Mouse (Mus musculus): ENCODE results near the gene Mfsd11.
"Not testable (repeated sequence)": the region's sequence is repeated elsewhere in the genome, so short reads cannot be mapped to it uniquely, and the experiment has no call there.

Gene Mfsd11

DNA sequence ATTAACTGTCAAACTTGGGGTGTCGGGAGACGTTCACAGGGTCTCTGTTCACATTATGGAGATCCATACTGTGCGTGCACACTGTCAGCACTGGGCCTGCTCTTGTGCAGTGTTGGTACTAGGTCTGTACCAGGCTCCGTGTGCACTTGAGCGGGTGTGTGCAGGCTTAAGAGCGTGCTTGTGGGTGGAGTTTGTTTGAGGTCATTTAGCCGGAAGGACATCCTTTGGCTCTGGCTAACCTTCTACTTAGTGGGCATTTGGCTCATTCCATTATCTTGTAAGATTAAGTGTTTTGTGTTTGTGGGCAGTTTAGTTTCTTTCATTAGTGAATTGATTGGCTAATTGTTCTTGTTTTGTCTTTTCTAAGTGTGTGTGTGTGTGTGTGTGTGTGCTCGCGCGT lies 30.2 kb downstream of the Mfsd11 start:
- DNase-seq (ENCODE audit: low spot score in 2 of 2): no peak

DNA sequence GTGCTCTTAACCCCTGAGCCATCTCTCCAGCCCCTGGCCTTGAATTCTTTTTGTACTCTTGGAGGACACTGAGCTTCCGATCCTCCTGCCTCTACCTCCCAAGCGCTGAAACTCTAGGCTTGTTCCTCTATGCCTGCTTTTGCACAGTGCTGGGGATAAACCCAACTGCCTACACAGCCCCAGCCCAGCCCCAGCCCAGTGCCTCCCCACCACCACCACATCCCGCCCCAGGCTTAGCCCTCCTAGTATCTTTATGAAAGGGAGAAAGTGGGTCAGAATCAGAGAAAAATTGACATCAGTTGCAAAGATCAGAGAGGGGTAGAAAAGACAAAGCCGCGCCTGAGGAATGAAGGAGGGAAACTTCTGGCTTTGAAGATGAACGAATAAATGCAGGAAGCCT lies 31.8 kb downstream of the Mfsd11 start:
- no peak for DNase-seq (ENCODE audit: low spot score in 2 of 2)

DNA sequence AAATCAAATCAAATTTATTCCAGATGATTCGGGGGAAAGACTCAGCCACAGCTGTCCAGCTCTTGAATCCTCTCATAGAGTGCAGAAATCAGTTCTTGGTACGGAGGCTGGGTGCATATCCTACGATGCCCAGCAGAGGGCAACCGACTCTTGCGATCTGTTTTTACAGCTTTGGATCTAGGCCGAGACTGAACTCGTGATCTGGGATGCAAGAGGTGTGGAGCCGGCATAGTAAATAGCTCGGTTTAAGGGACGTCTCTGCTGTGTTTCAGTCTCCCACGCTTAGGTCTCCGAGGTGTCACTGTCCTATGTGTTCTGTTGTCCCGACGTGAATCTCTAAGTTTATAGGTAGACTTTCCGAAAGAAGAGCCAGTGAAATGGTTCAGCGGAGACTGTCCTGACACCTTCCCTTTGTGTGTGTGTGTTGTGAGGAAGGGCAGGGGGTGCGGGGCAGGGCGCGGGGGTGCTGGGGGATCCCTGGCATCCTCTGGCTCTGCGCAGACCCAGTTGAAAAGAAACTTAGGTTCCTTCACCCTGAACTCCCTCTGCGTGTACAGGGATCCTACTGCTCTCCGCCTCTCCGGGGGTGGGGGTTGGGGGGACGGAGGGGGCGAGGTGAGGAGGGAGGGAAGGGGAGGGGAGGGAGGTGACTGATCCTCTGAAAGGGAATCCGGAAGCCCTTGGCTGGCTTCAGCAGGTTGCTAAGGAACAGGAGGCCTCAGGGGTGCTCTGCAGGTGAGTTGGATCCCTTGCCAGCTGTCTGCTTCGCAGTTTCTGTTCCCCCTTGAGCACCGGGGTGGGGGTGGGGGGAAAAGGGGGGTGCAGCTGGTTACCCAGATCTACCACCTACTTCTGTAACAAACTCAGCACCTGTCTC lies 33.3 kb downstream of the Mfsd11 start:
- DNase-seq (ENCODE audit: low spot score in 2 of 2): peak; percentile 80 to 85

DNA sequence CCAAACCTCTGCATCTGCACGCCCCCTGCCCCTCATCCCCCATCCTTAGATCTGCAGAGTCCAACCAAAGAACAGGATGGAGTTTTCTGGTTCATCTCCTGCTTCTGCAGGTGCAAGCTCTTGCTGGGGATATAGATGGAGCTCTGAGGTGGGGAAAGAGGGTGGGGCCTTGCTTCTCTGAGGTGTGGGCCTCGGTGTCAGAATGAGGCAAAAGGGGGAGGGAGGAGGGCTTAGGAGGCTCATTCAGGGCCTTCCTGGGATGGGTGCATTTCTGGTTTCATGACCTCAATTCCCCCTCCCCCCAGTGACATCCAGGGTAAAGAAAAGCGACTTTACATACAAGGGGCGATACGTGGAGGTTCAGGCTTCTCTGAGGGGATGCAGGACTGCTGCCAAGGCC lies 34.9 kb downstream of the Mfsd11 start:
- no peak for DNase-seq (ENCODE audit: low spot score in 2 of 2)

DNA sequence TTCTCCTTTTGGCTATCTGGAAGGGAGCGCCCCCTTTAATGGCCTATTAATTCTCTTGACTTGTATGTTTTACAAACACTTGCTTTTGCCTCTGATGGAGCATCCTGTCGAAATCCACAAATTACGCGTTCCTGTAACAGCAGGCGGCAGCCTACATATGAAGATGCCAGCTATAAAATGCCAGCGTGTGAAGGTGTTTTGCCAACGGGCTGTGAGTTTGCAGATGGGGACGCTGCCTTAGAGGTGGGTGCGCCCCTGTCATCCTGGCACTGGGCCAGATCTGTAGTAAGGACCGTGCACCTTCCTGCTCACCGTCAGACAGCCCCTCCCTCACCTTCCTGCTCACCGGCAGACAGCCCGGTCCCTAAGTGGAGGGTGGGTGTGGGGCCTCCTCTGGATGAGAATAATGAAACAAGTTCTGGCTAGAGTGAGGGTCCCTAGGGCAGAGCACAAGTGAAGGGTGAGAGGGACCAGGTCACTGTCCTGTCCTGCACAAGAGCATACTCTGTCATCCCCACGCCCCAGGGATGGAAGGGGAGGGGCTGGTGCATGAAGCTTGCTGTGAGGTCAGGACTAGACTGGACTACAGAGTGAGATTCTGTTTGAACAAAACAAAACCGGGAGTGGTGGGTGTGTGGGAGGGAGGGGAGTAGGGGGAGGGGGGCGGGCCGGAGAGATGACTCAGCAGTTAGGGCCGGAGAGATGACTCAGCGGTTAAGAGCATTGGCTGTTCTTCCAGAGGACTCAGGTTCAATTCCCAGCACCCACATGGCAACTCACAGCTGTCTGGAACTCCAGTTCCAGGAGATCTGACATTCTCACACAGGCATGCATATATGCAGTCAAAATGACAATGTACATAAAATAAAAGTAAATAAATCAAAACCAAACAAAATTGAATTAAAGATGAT lies 41.5 kb downstream of the Mfsd11 start:
- DNase-seq (ENCODE audit: low spot score in 2 of 2): no peak

DNA sequence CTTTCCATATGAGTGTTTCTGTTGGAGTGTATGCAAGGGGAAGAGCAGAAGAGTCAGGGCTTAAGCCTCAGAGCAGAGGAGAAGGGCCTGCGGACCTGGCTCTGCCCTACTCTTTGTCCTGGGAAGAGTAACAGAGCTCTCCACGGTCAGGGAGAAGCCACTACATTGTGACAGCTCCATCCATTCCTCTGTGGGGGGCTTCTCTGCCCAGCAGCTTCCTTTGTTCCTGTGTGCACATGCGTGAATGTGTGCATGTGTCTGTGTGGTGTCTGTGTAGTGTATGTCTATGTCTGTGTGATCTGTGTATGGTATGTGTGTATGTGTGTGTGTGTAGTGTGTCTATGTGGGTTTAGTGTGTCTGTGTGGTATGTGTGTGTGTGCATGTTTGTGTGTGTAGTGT lies 43.2 kb downstream of the Mfsd11 start:
- DNase-seq (ENCODE audit: low spot score in 2 of 2): no peak

DNA sequence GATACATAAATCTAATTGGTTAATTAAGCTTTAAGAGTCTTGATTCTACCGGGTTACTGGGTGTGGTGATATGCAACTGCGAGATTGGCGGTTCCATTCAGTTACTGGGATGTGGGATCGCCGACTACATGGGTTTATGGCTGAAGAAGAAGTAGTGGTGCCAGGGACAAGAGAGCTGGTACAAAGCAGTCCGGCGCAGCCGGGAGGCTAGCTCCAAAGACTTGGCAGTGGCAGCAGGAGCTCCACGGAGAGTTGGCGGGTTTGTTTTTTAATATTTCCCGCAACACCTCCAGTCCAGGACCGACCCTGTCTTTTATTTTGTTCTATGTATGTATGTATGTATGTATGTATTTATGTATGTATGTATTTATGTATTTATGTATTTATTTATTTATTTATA lies 47.0 kb downstream of the Mfsd11 start:
- DNase-seq (ENCODE audit: low spot score in 2 of 2): no peak

DNA sequence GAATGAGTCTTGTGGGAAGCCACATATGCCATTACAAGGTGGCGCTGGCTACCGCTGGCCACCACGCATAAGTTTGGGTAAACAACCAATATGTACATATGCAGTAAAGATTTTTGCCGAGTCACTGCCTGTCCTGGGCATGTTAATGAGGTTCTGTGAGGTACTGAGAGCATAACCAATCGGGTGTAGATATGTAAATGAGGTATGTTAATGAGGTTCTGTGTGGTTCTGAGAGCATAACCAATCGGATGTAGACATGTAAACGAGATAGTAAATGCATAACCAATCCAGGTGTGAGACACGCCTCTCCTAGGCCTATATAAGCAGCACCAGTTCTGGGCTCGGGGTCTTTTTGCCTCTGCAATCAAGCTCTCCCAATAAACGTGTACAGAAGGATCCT lies 50.3 kb downstream of the Mfsd11 start:
- DNase-seq (ENCODE audit: low spot score in 2 of 2): not testable (repeated sequence)

DNA sequence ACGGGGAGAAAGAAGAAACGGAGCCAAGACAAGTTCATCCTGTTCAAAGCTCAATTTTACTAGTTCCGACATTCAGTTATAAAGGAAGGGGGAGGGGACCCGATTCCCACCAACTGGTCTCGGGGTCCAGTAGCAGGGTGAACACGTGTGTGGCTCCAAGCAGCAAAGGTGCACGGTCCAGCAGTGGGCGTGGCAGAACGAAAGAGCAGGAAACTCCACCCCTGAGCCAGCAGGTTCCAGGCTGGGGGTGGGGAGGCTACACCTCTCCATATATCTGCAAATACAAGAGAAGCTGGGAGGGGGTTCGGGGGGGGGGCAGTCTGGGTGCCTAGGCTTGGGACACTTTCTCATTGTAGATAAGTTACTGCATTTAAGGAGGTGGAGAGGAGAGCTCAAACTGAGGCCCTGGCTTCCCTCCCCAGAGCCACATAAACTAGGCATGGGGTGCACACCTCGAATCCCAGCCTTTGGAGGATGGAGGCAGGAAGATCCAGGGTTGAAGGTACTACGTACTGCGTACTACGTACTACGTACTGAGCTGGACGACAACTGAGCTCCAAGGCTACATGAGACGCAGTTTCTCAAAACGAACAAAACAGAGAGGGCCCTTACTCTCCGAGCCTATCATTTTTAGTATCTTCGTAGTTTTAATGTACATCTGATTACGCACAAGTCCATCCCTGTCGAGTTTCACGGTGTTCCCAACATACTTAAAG lies 53.7 kb downstream of the Mfsd11 start:
- no peak for DNase-seq (ENCODE audit: low spot score in 2 of 2)

DNA sequence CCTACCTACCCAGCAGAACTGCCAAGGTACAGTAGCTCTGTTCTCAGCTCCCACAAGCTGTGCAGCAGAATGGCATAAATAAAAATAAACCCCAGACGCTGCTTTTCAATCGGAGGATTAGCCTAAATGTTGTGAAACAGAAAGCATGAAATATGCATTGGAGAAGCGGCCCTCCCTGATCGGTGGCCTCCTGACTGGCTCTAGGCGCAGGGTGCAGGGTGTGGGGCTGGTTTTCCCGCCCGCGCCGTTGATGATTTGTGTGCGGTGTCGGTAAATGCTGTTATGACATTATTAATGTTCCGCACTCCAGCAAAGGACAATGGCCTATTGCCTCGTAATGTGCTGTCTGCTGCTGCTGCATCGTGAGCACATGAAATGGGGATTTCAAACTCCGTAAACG lies 61.3 kb downstream of the Mfsd11 start:
- DNase-seq (ENCODE audit: low spot score in 2 of 2): no peak

DNA sequence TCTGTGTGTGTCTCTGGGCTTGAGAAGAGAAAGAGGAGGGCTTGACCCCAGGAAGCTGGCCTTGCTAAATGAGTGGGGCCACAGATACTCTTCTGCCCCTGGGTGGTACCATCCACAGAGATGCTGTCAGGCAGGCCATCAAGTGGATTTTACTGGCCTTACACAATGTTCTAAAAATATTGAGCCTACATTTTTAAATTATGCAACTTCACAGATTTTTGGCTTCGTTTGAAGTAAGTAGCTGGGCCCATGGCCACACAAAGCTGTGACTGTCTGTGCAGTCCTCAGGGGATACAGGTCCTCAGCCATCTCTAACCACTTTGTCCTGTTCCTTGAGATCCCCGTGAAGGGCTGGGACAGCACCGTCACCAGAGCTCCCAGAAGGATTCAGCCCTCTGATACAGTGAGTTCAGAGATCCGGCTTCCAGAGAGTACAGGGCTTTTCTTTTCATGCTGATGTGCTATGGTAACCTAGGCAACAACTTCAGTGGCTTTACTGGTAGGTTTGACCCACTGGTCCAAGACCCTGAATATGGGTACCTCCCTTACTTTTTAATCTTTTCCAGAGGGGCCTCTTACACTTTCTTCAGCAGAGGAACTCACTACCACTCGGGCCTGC lies 62.1 kb downstream of the Mfsd11 start:
- DNase-seq (ENCODE audit: low spot score in 2 of 2): no peak

DNA sequence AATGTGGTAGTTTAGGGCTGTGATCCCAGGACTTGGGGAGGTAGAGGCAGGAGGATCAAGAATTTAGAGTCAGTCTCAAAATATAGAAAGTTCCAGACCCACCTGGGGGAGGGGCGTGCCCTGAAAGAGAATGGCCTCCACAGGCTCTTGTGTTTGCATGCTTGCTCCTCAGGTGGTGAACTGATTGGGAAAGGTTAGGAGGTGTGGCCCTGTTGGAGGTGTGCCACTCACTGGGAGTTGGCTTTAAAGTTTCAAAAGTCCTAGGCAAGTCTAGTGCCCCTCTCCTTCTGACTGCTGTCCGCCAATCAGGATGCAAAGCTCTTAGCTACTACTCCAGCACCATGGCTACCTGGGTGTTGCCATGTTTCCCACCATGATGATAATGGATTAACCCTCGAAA lies 63.0 kb downstream of the Mfsd11 start:
- DNase-seq (ENCODE audit: low spot score in 2 of 2): no peak

DNA sequence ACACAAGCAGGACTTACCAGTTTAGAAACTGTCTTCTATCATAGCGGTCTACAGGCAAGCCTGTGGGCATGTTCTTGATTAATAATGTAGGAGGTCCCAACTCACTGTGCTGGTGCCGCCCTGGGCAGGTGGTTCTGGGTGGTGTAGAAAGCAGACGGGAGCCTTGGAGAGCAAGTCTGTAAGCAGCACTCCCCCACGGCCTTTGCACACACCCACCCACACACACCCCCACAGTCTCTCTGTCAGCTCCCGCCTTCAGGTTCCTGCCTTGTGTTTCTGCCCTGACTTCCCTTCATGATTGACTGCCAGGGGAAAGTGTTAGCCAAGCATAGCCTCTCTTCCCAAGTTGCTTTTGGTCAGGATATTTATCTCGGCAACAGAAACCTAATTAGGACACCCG lies 65.1 kb downstream of the Mfsd11 start:
- no peak for DNase-seq (ENCODE audit: low spot score in 2 of 2)

DNA sequence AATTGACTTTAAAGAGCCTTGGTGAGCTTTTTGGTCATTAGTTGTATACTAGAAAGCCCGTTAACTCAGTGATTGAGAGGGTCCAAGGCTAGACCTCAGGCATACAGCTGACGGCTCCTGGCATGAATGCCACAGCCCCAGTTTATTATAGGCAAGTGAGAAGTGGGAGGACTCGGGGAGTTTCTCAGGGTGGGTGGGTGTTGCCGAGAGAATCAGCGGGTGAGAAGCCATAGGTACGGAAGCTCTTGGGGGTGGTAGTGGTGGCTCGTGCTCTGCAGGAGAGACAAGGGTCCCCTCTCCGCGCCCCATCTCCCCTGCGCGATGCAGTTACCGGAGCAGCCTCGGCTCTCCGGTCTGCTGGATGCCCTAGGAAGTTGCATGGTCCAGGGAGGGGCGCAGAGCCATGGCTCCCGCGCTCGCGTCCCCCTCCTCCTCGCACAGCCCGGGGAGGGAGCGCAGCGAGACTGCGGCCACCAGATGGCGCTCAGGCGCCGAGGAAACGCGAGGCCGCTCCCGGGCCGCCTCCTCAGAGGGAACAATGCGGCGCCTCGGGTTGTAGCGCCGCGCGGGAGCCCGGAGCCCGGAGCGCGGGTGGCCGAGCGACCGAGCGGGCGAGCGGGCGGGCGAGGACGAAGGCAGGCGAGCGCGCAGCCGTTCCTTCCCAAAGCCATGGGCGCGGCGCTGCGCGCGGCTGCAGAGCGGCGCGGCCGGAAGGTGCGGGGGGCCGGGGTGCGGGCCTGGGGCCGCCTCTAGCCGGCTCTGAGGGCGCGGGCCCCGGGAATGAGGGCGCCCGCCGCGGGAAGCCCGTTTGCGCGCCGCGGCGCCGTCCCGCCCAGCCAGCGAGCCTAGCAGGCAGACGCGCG lies 66.3 kb downstream of the Mfsd11 start, which contains the start of gene Mgat5b:
Gene Mgat5b (plus strand): TSS at position 541 of the 863 bp plus-strand sequence.
- peak; percentile 81 to 88 for DNase-seq (ENCODE audit: low spot score in 2 of 2)

DNA sequence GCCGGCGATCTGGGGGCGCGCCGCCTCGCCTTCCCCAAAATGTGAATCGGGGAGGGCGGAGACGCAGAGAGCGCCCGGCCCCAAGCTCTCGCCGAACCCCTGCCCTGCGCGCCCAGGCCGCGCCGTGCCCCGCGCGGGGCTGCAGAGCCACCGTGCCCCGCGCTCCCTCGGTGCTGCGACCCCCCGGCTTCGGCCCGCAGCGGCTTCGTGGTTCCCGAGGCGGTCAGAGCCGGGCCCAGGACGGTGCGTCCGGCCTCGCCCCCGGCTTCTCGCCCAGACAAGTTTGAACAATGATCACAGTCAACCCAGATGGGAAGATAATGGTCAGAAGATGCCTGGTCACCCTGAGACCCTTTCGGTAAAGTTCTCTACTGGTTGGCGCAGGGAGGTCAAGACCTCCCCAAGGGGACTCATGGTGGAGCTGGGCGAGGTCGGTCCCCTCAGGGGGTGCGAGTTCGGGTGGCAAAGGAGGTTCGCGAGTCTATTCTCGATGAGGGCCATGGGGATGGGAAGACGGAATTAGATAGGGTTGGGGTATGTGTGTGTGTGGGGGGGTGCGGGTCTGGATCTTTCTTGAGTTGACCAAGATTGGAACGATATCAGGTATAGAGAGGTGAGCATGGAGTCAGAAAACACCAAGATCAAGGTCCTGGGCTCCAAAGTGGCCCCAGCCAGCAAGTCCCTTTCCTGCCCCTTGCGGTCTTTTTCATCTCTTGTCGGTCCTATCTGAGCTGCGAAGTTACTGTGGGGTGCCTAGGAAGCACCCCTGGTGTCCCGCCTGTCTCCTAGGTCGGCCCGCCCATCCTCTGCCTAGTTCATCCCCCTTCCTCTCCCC lies 67.2 kb downstream of the Mfsd11 start:
- DNase-seq (ENCODE audit: low spot score in 2 of 2): no peak

DNA sequence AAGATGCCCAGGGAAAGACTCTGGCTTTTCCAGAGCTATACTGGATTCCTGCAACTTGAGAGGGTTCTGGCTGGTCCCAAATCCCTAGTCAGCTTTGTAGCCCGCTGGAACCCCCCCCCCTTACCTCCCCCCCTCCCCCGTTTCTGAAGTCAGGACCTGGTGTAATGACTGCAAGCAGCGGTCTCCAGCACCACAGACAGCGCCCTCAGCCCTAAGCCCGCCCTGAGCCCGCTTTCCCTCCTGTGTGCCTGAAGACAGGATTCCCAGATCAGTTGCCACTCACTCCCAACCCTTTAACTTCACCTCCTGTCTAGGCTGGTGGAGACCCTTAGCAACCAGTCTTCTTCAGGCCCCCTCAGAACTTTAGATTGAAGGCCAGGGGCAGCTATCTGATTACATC lies 68.5 kb downstream of the Mfsd11 start:
- no peak for DNase-seq (ENCODE audit: low spot score in 2 of 2)

DNA sequence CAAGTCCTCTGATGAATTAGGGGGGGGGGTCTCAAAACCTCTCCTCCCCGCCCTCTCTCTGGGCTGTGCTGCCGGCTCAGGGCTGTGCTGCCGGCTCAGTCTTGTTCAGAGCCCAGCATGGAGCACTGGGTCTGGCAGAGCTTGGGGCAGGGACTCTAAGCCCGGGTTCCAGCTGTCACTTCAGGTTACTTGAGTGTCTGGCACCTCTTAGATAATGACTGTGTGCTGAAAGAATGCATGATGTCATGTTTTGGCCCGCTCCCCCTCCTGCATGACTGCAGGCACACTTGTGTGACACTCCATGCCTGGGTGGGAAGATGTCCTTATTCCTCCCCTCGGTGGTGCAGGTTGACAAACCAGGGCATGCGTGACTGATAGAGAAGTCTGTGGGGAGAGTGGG lies 69.8 kb downstream of the Mfsd11 start:
- no peak for DNase-seq (ENCODE audit: low spot score in 2 of 2)
